In the genomic region with DNA sequence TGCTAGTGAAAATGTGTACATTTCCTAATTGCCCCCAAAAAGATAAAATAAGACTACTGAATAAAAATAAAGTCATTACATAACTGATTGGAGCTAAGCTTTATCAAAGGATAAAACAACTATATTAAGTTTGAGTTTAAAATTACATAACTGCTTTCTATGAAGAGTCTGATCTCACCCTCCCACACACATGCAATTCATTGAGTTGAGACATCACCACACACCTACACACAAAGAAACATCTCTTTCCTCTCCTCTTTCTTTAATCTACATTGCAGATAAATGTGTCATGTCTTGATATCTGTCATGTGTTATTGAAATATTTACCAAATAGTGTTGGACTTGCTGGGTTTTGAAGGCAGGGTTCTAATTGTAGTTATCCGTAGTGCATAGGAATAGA, we compare ENCODE assay signal across 17 mouse cellular contexts.
A peak's percentile ranks its signal among the peaks of the same experiment; 100 is the strongest.
DNase-seq lines count a peak whose midpoint lies in the region; ATAC-seq lines count a peak whose summit lies in the region.
"Had no signal": no experiment of that assay in that cellular context is flagged by ENCODE, and none has a peak within 500 bp of the region (broad histone marks: within the 10 kb centered on the region; RNA-seq: fewer than 3 reads in every experiment).

No protein-coding gene starts in this region.

- intact Hi-C loops in left cerebral cortex, postnatal 10 days (cut with DNase I) = no loop called here
- intact Hi-C loops in left cerebral cortex, postnatal 25 days (cut with DNase I) = no loop called here

- DNase-seq in frontal cortex, postnatal 25 days (ENCODE audit: low spot score in 2 of 2) = no peak
- DNase-seq in left cerebral cortex, adult 11 months (ENCODE audit: low spot score) = peak; percentile 38
- no peak for DNase-seq in left cerebral cortex, postnatal 10 days (ENCODE audit: extremely low spot score in 1 of 2, low spot score in 2 of 2)
- peak; percentile 35 for DNase-seq in right cerebral cortex, adult 18-20 months
- no peak for DNase-seq in right cerebral cortex, postnatal 4 days
- DNase-seq in left cerebral cortex, postnatal 25 days (ENCODE audit: low spot score in 2 of 2) = peak; percentile 15 to 73
- no peak for DNase-seq in heart, adult 18-20 months
- DNase-seq: adrenal gland, postnatal 10 days; adrenal gland, postnatal 36 days; cerebellum, adult 11 months; cerebellum, adult 2 months; cerebellum, adult 9-11 months; cerebellum, postnatal 25 days; forebrain, postnatal 0 days; gastrocnemius, postnatal 36 days had no signal

- peak; percentile 98 for ATAC-seq in frontal cortex, adult (ENCODE audit: low TSS enrichment)
- ATAC-seq: forebrain, postnatal 0 days; Patski had no signal

Comparison
In these comparisons a context has a peak if more than half of its experiments do, and no peak if none do; other contexts are left out.
1. DNase-seq: peak in left cerebral cortex, adult 11 months (single experiment), right cerebral cortex, adult 18-20 months (single experiment) and left cerebral cortex, postnatal 25 days (2 of 2); none in frontal cortex, postnatal 25 days (0 of 2), left cerebral cortex, postnatal 10 days (0 of 2), right cerebral cortex, postnatal 4 days (single experiment) and heart, adult 18-20 months (0 of 2).